Mouse (Mus musculus) liver, embryonic 13.5 days (tissue): Measurements from ENCODE around the gene Sgta. TPM values are rescaled to one million over a fixed set of nuclear protein-coding genes. Genes with fewer than 3 reads are reported as not detected.

Experiments used
- ATAC-seq: fragments of 200-750 bp; cut with Nextera tagmentation; 2 replicates; pipeline ENCODE4 v1.8.0; 2017; ENCODE audit warnings: low read depth, mild to moderate bottlenecking, moderate number of reproducible peaks, moderate library complexity
- DNase-seq: peaks from one replicate; pipeline ENCODE4 v3.0.0; 2022
- H3K27ac ChIP-seq: fragments of 300-500 bp; sonication (generic); 2 replicates; pipeline ENCODE4 v1.5.1; 2015; ENCODE audit warnings: moderate library complexity, mild to moderate bottlenecking, inconsistent platforms
- H3K27me3 ChIP-seq: fragments of 300-500 bp; sonication (generic); 2 replicates; pipeline ENCODE4 v1.6.1; 2015; ENCODE audit warnings: mild to moderate bottlenecking, inconsistent platforms
- H3K36me3 ChIP-seq: fragments of 300-500 bp; sonication (generic); 2 replicates; pipeline ENCODE4 v1.6.1; 2015; ENCODE audit warnings: mild to moderate bottlenecking, inconsistent platforms
- H3K4me1 ChIP-seq: fragments of 300-500 bp; sonication (generic); replicated peaks from 2 replicates; pipeline ENCODE4 v1.6.1; 2015; ENCODE audit warnings: inconsistent platforms
- H3K4me2 ChIP-seq: fragments of 300-500 bp; sonication (generic); 2 replicates; pipeline ENCODE4 v1.6.1; 2015; ENCODE audit warnings: inconsistent platforms, mild to moderate bottlenecking, moderate library complexity
- H3K4me3 ChIP-seq: fragments of 300-500 bp; sonication (generic); replicated peaks from 2 replicates; pipeline ENCODE4 v1.5.1; 2015; ENCODE audit warnings: mild to moderate bottlenecking, inconsistent platforms
- H3K9ac ChIP-seq: fragments of 300-500 bp; sonication (generic); 2 replicates; pipeline ENCODE4 v1.6.1; 2015; ENCODE audit warnings: mild to moderate bottlenecking, inconsistent platforms
- H3K9me3 ChIP-seq: fragments of 300-500 bp; sonication (generic); replicated peaks from 2 replicates; pipeline ENCODE4 v1.6.1; 2016; ENCODE audit warnings: inconsistent platforms
- WGBS: fragments of 180-500 bp; shearing (Covaris S2); methylation state at CpG from one replicate; pipeline ENCODE4 v1.1.7; 2015; ENCODE audit not compliant: insufficient replicate concordance; 5-methylcytosine and 5-hydroxymethylcytosine counted together
- polyA plus RNA-seq: library from polyadenylated mRNA; unstranded; fragments of >200 nt; fragmentation: Nextera tagmentation; extraction: Ambion mirVana; gene quantifications from 2 replicates; pipeline ENCODE4 v1.2.1, GENCODE M21; 2015

The Sgta gene
- polyA plus RNA-seq, 1 experiment from 2014 or later = 69.1 TPM

DNA sequence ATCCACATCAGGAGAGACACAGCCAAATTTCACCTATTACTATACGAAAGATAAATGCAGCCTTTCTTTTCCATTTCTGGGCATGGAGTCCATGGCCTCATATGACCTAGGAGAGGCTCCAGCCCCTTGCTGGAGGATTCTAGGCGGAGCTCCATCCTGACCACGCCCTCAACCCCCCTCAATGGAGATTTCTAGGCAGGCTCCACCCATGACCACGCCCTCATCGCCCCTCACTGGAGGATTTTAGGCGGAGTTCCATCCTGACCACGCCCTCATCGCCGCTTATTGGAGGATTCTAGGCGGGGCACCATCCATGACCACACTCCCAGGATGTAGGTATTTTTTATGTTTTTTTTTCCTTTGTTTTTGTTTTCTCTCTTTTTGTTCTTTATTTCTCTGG is 41.7 kb downstream of the Sgta start:
- ATAC-seq = no peak
- no peaks in the 10 kb centered on the region for H3K9me3 ChIP-seq
- no peak overlapping the region for H3K27ac ChIP-seq
- no peak overlapping the region for H3K9ac ChIP-seq
- H3K36me3 ChIP-seq = no peaks in the 10 kb centered on the region
- H3K4me2 ChIP-seq = no peak overlapping the region
- DNase-seq = peak; percentile 64
- peaks cover 35% of the 10 kb centered on the region for H3K27me3 ChIP-seq
- no peak overlapping the region for H3K4me3 ChIP-seq
- 30% methylated on average over 10 of the region's 10 CpGs for WGBS
- H3K4me1 ChIP-seq = peaks cover 21% of the 10 kb centered on the region

- Histone ChIP-seq H3K4me3 (no peak overlapping the region), H3K27me3 (peaks cover 24% of the 10 kb centered on the region), H3K4me1 (peaks cover 21% of the 10 kb centered on the region), H3K4me2 (no peak overlapping the region), H3K9ac (no peak overlapping the region), H3K36me3 (no peaks in the 10 kb centered on the region), H3K9me3 (no peaks in the 10 kb centered on the region), H3K27ac (no peak overlapping the region)
- ATAC-seq (no peak), DNase-seq (peak; percentile 38)
- 5% methylated on average over 7 of the region's 7 CpGs for WGBS
Measured at GRCm38 (mm10) chr10:81016645-81017044, 43.3 kb downstream of the Sgta start.

DNA sequence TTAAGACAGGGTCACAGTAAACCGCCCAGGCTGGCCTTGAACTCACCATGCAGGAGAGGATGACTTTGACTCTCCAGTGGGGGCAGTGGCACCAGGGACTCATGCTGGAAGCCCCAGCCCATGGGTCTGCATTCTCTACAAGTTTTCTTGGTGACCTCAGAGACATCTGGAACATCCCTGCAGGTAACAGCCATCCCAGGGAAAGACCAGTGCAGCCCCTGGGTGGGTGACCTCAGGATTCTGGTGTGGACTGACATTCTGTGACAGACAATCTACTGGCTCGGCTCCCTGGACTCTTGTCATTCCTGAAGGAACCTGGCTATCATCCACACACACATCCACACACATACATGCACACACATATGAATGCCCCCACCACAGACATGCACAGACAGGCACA is 44.3 kb downstream of the Sgta start:
- 69% methylated on average over 2 of the region's 2 CpGs for WGBS
- no peaks in the 10 kb centered on the region for H3K36me3 ChIP-seq
- no peak overlapping the region for H3K4me2 ChIP-seq
- ATAC-seq = no peak
- no peaks in the 10 kb centered on the region for H3K9me3 ChIP-seq
- no peak for DNase-seq
- peaks cover 15% of the 10 kb centered on the region for H3K27me3 ChIP-seq
- H3K4me3 ChIP-seq = no peak overlapping the region
- peaks cover 21% of the 10 kb centered on the region for H3K4me1 ChIP-seq
- H3K27ac ChIP-seq = no peak overlapping the region
- no peak overlapping the region for H3K9ac ChIP-seq

GRCm38 (mm10) chr10:81014393-81015384 is 45.3 kb downstream of the Sgta start, which contains the start of gene Gng7:
TSS of gene Gng7 (minus strand) at chr10:81014945.
- Histone ChIP-seq H3K27me3 (peaks cover 9% of the 10 kb centered on the region), H3K4me3 (peak within 1 kb of the TSS; percentile 36), H3K36me3 (no peaks in the 10 kb centered on the region), H3K9ac (no peak within 1 kb of the TSS), H3K4me1 (peaks cover 21% of the 10 kb centered on the region), H3K27ac (no peak within 1 kb of the TSS), H3K9me3 (no peaks in the 10 kb centered on the region), H3K4me2 (peak within 1 kb of the TSS; percentile 62)
- 9% methylated on average over 31 of the region's 31 CpGs for WGBS
- peak; percentile 89 for ATAC-seq
- DNase-seq = peak; percentile 93

- no peak for ATAC-seq
- DNase-seq = no peak
- 57% methylated on average over 6 of the region's 6 CpGs for WGBS
- H3K36me3 ChIP-seq = no peaks in the 10 kb centered on the region
- H3K9ac ChIP-seq = no peak overlapping the region
- H3K27ac ChIP-seq = no peak overlapping the region
- no peak overlapping the region for H3K4me2 ChIP-seq
- no peak overlapping the region for H3K4me3 ChIP-seq
- peaks cover 9% of the 10 kb centered on the region for H3K27me3 ChIP-seq
- H3K4me1 ChIP-seq = peaks cover 14% of the 10 kb centered on the region
- H3K9me3 ChIP-seq = no peaks in the 10 kb centered on the region
Measured at GRCm38 (mm10) chr10:81010851-81011250, 49.1 kb downstream of the Sgta start.

DNA sequence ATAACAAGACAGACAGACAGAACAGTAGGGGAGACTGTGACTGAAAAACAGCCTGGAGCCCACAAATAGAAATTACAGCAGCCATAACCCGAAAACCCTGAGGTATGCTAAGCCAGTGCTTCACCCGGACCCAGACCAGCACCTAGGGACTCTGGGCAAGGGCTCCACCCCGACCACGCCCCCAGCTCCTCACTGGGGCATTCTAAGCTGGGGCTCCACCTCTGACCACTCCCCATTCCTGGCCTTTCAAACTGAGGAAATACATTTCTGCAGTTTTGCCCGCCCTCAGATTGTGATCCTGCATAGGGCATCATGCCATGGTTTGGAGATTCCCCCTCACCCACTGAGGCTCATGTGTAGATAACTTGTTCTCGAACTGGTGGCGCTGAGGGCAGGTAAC is 52.7 kb downstream of the Sgta start:
- no peaks in the 10 kb centered on the region for H3K9me3 ChIP-seq
- no peak overlapping the region for H3K4me2 ChIP-seq
- no peaks in the 10 kb centered on the region for H3K4me1 ChIP-seq
- DNase-seq = peak; percentile 31
- ATAC-seq = peak; percentile 66
- H3K4me3 ChIP-seq = no peak overlapping the region
- H3K27me3 ChIP-seq = no peaks in the 10 kb centered on the region
- no peak overlapping the region for H3K9ac ChIP-seq
- WGBS = 28% methylated on average over 7 of the region's 7 CpGs
- H3K36me3 ChIP-seq = no peaks in the 10 kb centered on the region
- no peak overlapping the region for H3K27ac ChIP-seq

- Histone ChIP-seq H3K4me2 (no peak overlapping the region), H3K9ac (no peak overlapping the region), H3K4me1 (peaks cover under 1% of the 10 kb centered on the region), H3K27me3 (peaks cover 4% of the 10 kb centered on the region; the same call in 1 of the 2 replicates), H3K9me3 (no peaks in the 10 kb centered on the region), H3K36me3 (no peaks in the 10 kb centered on the region), H3K4me3 (no peak overlapping the region), H3K27ac (no peak overlapping the region)
- DNase-seq (no peak), ATAC-seq (no peak)
- 84% methylated on average over 7 of the region's 7 CpGs for WGBS
Measured at GRCm38 (mm10) chr10:81006005-81006677, 53.8 kb downstream of the Sgta start.

GRCm38 (mm10) chr10:81001161-81001560 is 58.8 kb downstream of the Sgta start:
- H3K4me1 ChIP-seq = peaks cover 28% of the 10 kb centered on the region
- H3K27ac ChIP-seq = no peak overlapping the region
- DNase-seq (no peak), ATAC-seq (no peak)
- no peaks in the 10 kb centered on the region for H3K9me3 ChIP-seq
- no peaks in the 10 kb centered on the region for H3K36me3 ChIP-seq
- H3K9ac ChIP-seq = no peak overlapping the region
- 56% methylated on average over 10 of the region's 10 CpGs for WGBS
- H3K27me3 ChIP-seq = peaks cover 19% of the 10 kb centered on the region
- no peak overlapping the region for H3K4me2 ChIP-seq
- H3K4me3 ChIP-seq = no peak overlapping the region

DNA sequence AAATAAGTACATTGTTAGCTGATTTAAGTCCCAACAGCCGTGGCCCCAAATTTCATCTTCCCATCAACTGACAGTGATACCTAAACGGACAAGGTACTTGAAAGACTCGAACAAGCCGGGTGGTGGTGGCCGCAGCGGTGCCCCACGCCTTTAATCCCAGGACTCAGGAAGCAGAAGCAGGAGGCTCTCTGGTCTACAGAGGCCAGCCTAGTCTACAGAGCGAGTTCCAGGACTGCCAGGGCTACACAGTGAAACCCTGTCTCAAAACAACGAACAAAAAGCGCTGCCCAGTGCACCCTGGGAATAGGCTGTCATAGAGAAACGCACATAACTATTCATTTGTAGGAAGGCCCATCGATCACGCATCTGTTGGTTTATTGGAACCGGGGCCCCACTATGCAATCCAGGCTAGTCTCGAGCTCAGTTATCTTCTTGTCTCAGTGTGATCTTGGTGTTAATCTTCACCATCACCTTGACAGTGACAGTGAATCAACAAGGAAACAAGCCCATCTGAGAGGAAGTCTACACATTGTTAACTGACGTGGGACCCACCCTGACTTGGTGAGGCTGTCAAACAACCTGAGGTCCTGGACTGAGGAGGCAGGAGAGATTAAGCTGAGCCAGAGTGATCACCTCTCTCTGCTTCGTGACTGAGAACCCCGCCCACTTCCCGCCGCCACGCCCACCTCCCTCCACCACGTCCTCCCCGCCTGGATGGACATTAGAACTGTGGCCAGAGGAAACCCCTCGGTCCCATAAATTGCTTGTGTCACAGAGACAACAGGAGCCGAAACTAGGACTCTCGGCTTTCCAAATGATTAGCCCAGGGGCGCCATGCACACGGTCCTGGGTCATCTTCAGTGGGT is 59.6 kb downstream of the Sgta start:
- peak; percentile 40 for ATAC-seq
- no peak for DNase-seq
- no peaks in the 10 kb centered on the region for H3K36me3 ChIP-seq
- no peaks in the 10 kb centered on the region for H3K9me3 ChIP-seq
- peaks cover 28% of the 10 kb centered on the region for H3K4me1 ChIP-seq
- peaks cover 19% of the 10 kb centered on the region for H3K27me3 ChIP-seq
- peak overlapping the region; percentile 27; the same call in 1 of the 2 replicates for H3K9ac ChIP-seq
- H3K4me3 ChIP-seq = no peak overlapping the region
- peak overlapping the region; percentile 38 for H3K4me2 ChIP-seq
- H3K27ac ChIP-seq = 0 out of 2 replicates have a peak overlapping the region, but pooled peaks have one; percentile 18
- 28% methylated on average over 28 of the region's 28 CpGs for WGBS

GRCm38 (mm10) chr10:80999362-81000196 is 60.4 kb downstream of the Sgta start:
- Histone ChIP-seq H3K4me3 (no peak overlapping the region), H3K27me3 (peaks cover 24% of the 10 kb centered on the region), H3K4me2 (peak overlapping the region; percentile 38), H3K27ac (no peak overlapping the region), H3K9ac (0 out of 2 replicates have a peak overlapping the region, but pooled peaks have one; percentile 27), H3K9me3 (no peaks in the 10 kb centered on the region), H3K36me3 (no peaks in the 10 kb centered on the region), H3K4me1 (peaks cover 33% of the 10 kb centered on the region)
- ATAC-seq = peak; percentile 65
- DNase-seq = peak; percentile 79
- 25% methylated on average over 37 of the region's 37 CpGs for WGBS
